Mouse (Mus musculus) testis, adult 2 months (tissue): Measurements from ENCODE around the gene Uncx.

Source experiments
- CTCF ChIP-seq: fragments of 200-500 bp; IDR thresholded peaks from 2 replicates; pipeline ENCODE4 v1.5.1; 2012; ENCODE audit warnings: low read depth, mild to moderate bottlenecking, inconsistent platforms, low read length, moderate library complexity; ENCODE audit not compliant: control insufficient read depth, insufficient read depth, insufficient replicate concordance
- POLR2A ChIP-seq: fragments of 200-500 bp; IDR thresholded peaks from 2 replicates; pipeline ENCODE4 v1.6.1; 2012; ENCODE audit warnings: low read depth, mild to moderate bottlenecking, inconsistent platforms, low read length, moderate library complexity; ENCODE audit not compliant: control insufficient read depth

DNA sequence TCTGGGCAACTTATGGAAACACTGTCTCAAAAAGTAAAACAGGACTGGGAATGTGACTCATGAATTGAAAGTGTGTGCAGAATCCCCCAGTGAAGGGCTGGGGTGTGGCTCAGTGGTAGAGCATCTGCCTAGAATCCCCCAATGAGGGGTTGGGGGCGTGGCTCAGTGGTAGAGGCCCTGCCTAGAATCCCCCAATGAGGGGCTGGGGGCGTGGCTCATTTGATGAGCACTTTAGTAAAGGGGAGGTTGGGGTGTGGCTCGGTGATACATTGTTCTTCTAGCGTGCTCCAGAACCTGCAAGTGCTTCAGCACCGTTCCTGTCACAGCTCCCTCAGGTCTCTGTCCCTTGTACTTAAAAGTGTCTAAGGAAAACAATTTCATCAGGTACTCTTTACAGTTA is 37.1 kb upstream of the Uncx start:
- TF ChIP-seq CTCF = no peak
- TF ChIP-seq POLR2A = no peak
